Mouse (Mus musculus) fibroblast of lung, adult 2 months (primary cell): ENCODE results near the gene Ndufc2.

Experiments used
- DNase-seq: peaks from one replicate; pipeline ENCODE4 v3.0.0-alpha.2; 2011; ENCODE audit warnings: low read depth

Ndufc2 gene

GRCm38 (mm10) chr7:97387561-97388147 lies 12.1 kb upstream of the Ndufc2 start:
- no peak for DNase-seq

GRCm38 (mm10) chr7:97388541-97388940 lies 11.3 kb upstream of the Ndufc2 start:
- no peak for DNase-seq

- no peak for DNase-seq
Measured at GRCm38 (mm10) chr7:97391293-97392078, 8.3 kb upstream of the Ndufc2 start.

GRCm38 (mm10) chr7:97392079-97392445 lies 7.7 kb upstream of the Ndufc2 start:
- no peak for DNase-seq

- no peak for DNase-seq
Measured at GRCm38 (mm10) chr7:97394375-97394774, 5.4 kb upstream of the Ndufc2 start.

- no peak for DNase-seq
Measured at GRCm38 (mm10) chr7:97398943-97399342, 860 bp upstream of the Ndufc2 start.

- no peak for DNase-seq
Measured at GRCm38 (mm10) chr7:97407145-97407544, 7.3 kb downstream of the Ndufc2 start.

GRCm38 (mm10) chr7:97411106-97411505 lies 11.3 kb downstream of the Ndufc2 start:
- no peak for DNase-seq

- no peak for DNase-seq
Measured at GRCm38 (mm10) chr7:97411575-97411974, 11.8 kb downstream of the Ndufc2 start.

GRCm38 (mm10) chr7:97413981-97414380 lies 14.2 kb downstream of the Ndufc2 start:
- no peak for DNase-seq

GRCm38 (mm10) chr7:97414426-97414825 lies 14.6 kb downstream of the Ndufc2 start:
- DNase-seq: no peak

GRCm38 (mm10) chr7:97414915-97415687 lies 15.3 kb downstream of the Ndufc2 start:
- DNase-seq: no peak

GRCm38 (mm10) chr7:97416473-97416872 lies 16.7 kb downstream of the Ndufc2 start:
- DNase-seq: no peak

GRCm38 (mm10) chr7:97416906-97417777 lies 17.3 kb downstream of the Ndufc2 start, which contains the start of gene Thrsp:
TSS of gene Thrsp (minus strand) at chr7:97417730.
- DNase-seq: no peak

GRCm38 (mm10) chr7:97418717-97419116 lies 18.9 kb downstream of the Ndufc2 start:
- DNase-seq: no peak

- no peak for DNase-seq
Measured at GRCm38 (mm10) chr7:97419163-97419562, 19.4 kb downstream of the Ndufc2 start.

GRCm38 (mm10) chr7:97420406-97420805 lies 20.6 kb downstream of the Ndufc2 start:
- no peak for DNase-seq

- no peak for DNase-seq
Measured at GRCm38 (mm10) chr7:97420958-97421651, 21.3 kb downstream of the Ndufc2 start.

GRCm38 (mm10) chr7:97423754-97424153 lies 24.0 kb downstream of the Ndufc2 start:
- DNase-seq: no peak

GRCm38 (mm10) chr7:97424621-97425245 lies 24.9 kb downstream of the Ndufc2 start:
- peak; percentile 57 for DNase-seq

GRCm38 (mm10) chr7:97426566-97426965 lies 26.8 kb downstream of the Ndufc2 start:
- DNase-seq: peak; percentile 43
